Mouse (Mus musculus) hindlimb bud, embryonic 11.5 days (tissue): ENCODE data around the gene Inpp5d.

Experiments used
- DNase-seq: peaks from one replicate; pipeline ENCODE4 v3.0.0-alpha.2; 2012; ENCODE audit warnings: low read depth, low spot score; ENCODE audit errors: extremely low spot score

Gene Inpp5d

GRCm38 (mm10) chr1:87766233-87766632, 146.1 kb downstream of the Inpp5d start:
- no peak for DNase-seq

GRCm38 (mm10) chr1:87769263-87769662, 149.2 kb downstream of the Inpp5d start:
- DNase-seq = no peak
